Mouse (Mus musculus) lung, postnatal 4 days (tissue): ENCODE measurements around the gene Zscan26.
A peak's percentile ranks its signal among the peaks of the same experiment; 100 is the strongest.

Experiments used
- DNase-seq, 2 experiments: peaks; one replicate each; pipeline ENCODE4 v3.0.0; 2021

Gene Zscan26

GRCm38 (mm10) chr13:21418865-21419264 lies 34.7 kb downstream of the Zscan26 start:
- DNase-seq: no peak

DNA sequence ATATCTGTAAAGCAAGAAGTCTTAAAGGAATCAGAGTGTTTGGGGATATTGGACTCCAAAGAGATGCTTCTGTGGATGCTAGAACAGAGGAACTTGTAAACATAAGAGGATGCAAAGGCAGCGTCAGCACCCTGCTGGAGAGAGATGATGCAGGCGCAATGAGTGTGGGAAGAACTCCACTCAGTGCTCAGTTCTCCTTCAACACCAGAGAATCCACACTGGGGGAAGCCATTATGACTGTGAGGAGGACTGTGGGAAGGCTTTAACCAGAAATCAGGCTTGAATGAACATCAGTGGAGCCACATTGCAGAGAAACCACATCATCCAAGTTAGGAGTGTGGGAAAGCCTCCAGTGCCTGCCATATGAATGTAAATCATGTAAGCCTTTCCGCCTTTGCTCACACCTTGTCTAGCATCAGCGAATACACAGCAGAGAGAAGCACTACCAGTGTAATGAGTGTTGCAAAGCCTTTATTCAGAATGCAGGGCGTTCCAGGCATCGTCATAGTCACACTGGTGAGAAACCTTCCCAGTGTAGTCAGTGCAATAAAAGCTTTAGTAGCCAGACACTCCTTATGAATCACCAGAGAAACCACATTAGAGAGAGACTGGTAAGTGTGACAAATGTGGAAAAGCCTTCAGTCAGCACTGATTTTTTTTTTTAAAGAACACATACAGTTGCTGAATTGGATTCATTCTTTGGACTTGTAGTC lies 36.1 kb downstream of the Zscan26 start:
- DNase-seq: no peak

- DNase-seq: no peak
Measured at GRCm38 (mm10) chr13:21415750-21416149, 37.8 kb downstream of the Zscan26 start.

DNA sequence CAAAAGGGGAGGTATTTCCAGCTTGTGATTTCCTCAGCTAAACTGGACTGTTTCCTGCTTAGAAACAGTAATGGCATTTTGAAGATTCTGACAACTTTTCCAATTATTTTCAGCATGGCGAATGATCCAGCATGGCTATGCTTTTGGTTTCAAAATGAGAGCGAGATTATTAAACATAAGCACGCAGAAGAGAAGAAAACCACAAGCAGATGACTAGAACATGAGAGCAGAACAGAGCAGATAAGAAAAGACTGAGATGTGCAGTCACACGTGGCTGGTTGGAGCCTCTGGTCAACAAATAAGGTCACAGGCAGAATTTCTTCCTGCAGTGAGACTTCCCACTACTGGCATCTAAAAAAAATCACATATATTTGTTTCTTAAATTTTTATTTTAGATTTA lies 38.3 kb downstream of the Zscan26 start:
- no peak for DNase-seq

GRCm38 (mm10) chr13:21414231-21415212 lies 39.0 kb downstream of the Zscan26 start:
- DNase-seq: no peak

DNA sequence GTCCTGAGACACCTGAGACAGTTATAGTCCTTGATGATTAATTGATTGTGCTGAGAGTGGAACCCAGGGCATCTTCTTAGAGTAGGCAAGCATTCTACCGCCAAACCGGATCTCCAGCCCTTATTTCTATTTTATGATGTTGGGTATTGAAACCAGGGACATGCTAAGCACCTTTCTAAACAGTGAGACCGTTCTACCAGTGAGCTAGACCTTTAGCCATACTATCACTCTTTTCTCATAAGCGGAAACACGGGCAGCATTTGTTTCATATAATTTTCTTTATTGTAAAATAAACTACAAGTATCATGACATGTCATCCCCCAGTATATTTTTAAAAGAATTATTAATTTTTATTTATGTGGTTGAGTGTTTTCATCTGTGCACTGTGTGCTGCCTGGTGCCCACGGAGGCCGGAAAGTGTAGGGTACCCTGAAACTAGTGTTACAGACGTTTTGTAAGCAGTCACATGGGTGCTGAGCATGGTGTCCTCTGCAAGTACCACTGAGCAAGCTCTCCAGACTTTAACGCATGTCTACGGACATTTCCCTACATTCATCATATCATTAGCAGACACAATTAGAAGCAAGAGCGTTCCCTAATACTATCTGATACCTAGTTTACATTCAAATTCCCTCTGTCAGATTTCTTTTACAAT lies 44.6 kb downstream of the Zscan26 start:
- DNase-seq: no peak

GRCm38 (mm10) chr13:21407969-21408804 lies 45.3 kb downstream of the Zscan26 start:
- DNase-seq: peak; percentile 85 to 89

GRCm38 (mm10) chr13:21407341-21407740 lies 46.2 kb downstream of the Zscan26 start:
- DNase-seq: no peak

- DNase-seq: no peak
Measured at GRCm38 (mm10) chr13:21402848-21403247, 50.7 kb downstream of the Zscan26 start.

DNA sequence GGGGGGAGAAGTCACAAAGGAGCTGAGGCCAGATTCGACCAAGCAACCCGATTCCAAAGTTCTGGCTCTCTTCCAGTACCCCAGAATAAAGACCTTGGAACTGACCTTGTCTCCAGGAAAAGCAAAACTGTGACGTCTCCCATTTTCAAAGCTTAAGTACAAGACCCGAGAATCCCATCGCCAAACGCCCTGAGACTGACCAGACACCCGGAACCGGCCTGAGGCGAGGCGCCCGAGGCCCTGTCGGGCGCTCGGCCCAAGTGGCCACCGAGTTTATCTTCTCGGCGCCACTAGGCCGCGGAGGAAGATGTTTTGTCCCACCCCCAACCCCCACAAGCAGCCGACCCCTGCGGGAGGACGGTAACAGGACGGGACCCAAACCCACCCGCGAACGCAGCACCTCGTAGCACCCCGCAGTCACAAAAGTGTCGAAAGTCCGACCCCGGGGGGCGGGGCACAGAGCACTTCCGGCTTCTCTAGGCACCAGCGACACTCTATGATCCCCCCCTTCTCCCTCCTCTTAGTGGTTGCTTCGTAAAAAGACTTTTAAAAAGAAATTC lies 51.2 kb downstream of the Zscan26 start, which contains the start of gene Zkscan3:
Gene Zkscan3, minus strand, starts transcription at position 469 of the 560 bp plus-strand sequence.
- DNase-seq: peak; percentile 87 to 89

GRCm38 (mm10) chr13:21401636-21402286 lies 51.8 kb downstream of the Zscan26 start:
- DNase-seq: no peak

GRCm38 (mm10) chr13:21401166-21401565 lies 52.4 kb downstream of the Zscan26 start:
- DNase-seq: no peak

- no peak for DNase-seq
Measured at GRCm38 (mm10) chr13:21397486-21397885, 56.0 kb downstream of the Zscan26 start.

GRCm38 (mm10) chr13:21396048-21396447 lies 57.5 kb downstream of the Zscan26 start:
- DNase-seq: peak; percentile 33 to 59

DNA sequence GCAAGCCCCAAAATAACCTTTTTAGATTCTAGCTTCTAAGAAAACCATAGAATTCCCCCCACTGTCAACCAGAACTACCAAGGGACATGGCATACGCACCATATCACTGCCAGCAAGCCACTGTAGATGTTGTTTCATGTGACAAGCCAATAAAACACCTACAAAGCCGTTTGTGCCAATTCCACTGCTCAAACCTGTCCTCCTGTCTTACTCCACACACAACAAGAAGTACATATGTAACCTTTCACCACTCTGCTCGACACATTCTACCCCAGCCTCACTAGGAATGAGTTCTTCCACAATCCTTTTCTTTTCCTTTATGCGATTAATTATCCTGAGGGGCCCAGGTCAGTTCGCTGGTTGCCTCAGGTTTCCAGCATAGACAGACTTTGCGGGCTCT lies 57.9 kb downstream of the Zscan26 start:
- DNase-seq: no peak

GRCm38 (mm10) chr13:21395211-21395610 lies 58.3 kb downstream of the Zscan26 start:
- DNase-seq: no peak
